Mouse (Mus musculus) megakaryocyte, embryonic 14.5 days (primary cell): Measurements from ENCODE around the gene Lrmda.

Experiments used
- FLI1 ChIP-seq: IDR thresholded peaks from 2 replicates; pipeline ENCODE4 v1.6.1; 2012; ENCODE audit warnings: low read length, inconsistent platforms, mixed read lengths
- GATA1 ChIP-seq: IDR thresholded peaks from 3 replicates; pipeline ENCODE4 v1.6.1; 2012; ENCODE audit warnings: mixed read lengths, low read length, inconsistent platforms, borderline replicate concordance

DNA sequence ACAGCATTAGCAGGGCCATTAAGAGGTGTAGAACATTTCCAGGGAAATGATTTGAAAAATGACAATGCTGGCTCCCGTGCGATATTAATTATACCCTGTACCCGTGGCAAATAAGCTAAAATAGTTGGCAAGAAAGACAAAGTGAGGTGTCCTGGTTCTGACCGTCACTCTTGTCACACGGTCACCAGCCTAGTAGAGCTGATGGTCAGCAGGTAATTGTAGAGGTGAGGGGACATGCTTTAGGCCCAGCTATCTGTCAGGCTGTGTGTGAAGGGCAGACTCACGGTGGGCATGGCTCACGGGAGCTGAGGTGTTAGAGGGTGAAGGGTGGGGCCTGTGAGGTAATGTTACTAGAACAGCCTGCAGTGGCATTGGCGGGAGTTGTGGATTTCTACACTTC, 134.6 kb downstream of the Lrmda start:
- TF ChIP-seq GATA1 (no peak), FLI1 (no peak)
